Mouse (Mus musculus) CD4-positive helper T cell, adult 2 months (primary cell): ENCODE measurements at regions not wholly inside any gene's neighbourhood (a gene's known extent, or its start where the extent isn't known, plus 50 kb on each side); places are given as distances from the start of the nearest gene placed in this dataset.
"Not testable (repeated sequence)": the region's sequence is repeated elsewhere in the genome, so short reads cannot be mapped to it uniquely, and the experiment has no call there.

ENCODE experiments used
- DNase-seq: peaks from one replicate; pipeline ENCODE4 v3.0.0-alpha.2; 2012; ENCODE audit warnings: low read depth, missing footprints, low spot score

GRCm38 (mm10) chr10:96685991-96686601 is 69.3 kb downstream of the Btg1 start:
- peak; percentile 70 for DNase-seq

- no peak for DNase-seq
Observed at GRCm38 (mm10) chr10:96686659-96687440, 70.0 kb downstream of the Btg1 start.

- no peak for DNase-seq
Observed at GRCm38 (mm10) chr10:96687441-96687772, 70.6 kb downstream of the Btg1 start.

GRCm38 (mm10) chr10:96689976-96690867 is 73.4 kb downstream of the Btg1 start:
- no peak for DNase-seq

- DNase-seq: peak; percentile 89
Observed at GRCm38 (mm10) chr10:96690868-96691302, 74.1 kb downstream of the Btg1 start.

GRCm38 (mm10) chr10:96691319-96691870 is 74.6 kb downstream of the Btg1 start:
- DNase-seq: no peak

GRCm38 (mm10) chr10:96692821-96693220 is 76.0 kb downstream of the Btg1 start:
- DNase-seq: peak; percentile 29

- peak; percentile 74 for DNase-seq
Observed at GRCm38 (mm10) chr10:96693766-96694165, 77.0 kb downstream of the Btg1 start.

- no peak for DNase-seq
Observed at GRCm38 (mm10) chr10:96696571-96696970, 79.8 kb downstream of the Btg1 start.

- peak; percentile 79 for DNase-seq
Observed at GRCm38 (mm10) chr10:96697781-96698180, 81.0 kb downstream of the Btg1 start.

- DNase-seq: no peak
Observed at GRCm38 (mm10) chr10:96706656-96707055, 89.8 kb downstream of the Btg1 start.

- no peak for DNase-seq
Observed at GRCm38 (mm10) chr10:96708471-96708870, 91.7 kb downstream of the Btg1 start.

GRCm38 (mm10) chr10:96709698-96710356 is 93.0 kb downstream of the Btg1 start:
- no peak for DNase-seq

- no peak for DNase-seq
Observed at GRCm38 (mm10) chr10:96711993-96712392, 95.2 kb downstream of the Btg1 start.

- no peak for DNase-seq
Observed at GRCm38 (mm10) chr10:96714702-96715101, 97.9 kb downstream of the Btg1 start.

- no peak for DNase-seq
Observed at GRCm38 (mm10) chr10:96717281-96717680, 100.5 kb downstream of the Btg1 start.

GRCm38 (mm10) chr10:96718706-96719105 is 101.9 kb downstream of the Btg1 start:
- not testable (repeated sequence) for DNase-seq

- no peak for DNase-seq
Observed at GRCm38 (mm10) chr10:96720281-96720711, 103.5 kb downstream of the Btg1 start.

GRCm38 (mm10) chr10:96720956-96721688 is 104.3 kb downstream of the Btg1 start:
- DNase-seq: peak; percentile 61

GRCm38 (mm10) chr10:96722491-96722890 is 105.7 kb downstream of the Btg1 start:
- DNase-seq: peak; percentile 27

GRCm38 (mm10) chr10:96723071-96723470 is 106.3 kb downstream of the Btg1 start:
- peak; percentile 14 for DNase-seq
